Mouse (Mus musculus) frontal cortex, adult 2 months (tissue): Measurements from ENCODE around the gene Mettl15. TPM values are rescaled to one million over a fixed set of nuclear protein-coding genes. Genes with fewer than 3 reads are reported as not detected.
"Not testable (repeated sequence)": the region's sequence is repeated elsewhere in the genome, so short reads cannot be mapped to it uniquely, and the experiment has no call there.

Experiments used
- DNase-seq, 2 experiments: peaks; one replicate each; pipeline ENCODE4 v3.0.0; 2022; ENCODE audit warnings: low spot score in 1 of 2; ENCODE audit errors: extremely low spot score in 1 of 2
- polyA plus RNA-seq: library from polyadenylated mRNA; depleted of rRNA; stranded (reverse); fragments of >200 nt; gene quantifications from 2 replicates; pipeline ENCODE4 v1.2.3, GENCODE M21; 2012; rRNA removed

The Mettl15 gene
- polyA plus RNA-seq = 7.5 and 8.4 TPM in 2 replicates

DNA sequence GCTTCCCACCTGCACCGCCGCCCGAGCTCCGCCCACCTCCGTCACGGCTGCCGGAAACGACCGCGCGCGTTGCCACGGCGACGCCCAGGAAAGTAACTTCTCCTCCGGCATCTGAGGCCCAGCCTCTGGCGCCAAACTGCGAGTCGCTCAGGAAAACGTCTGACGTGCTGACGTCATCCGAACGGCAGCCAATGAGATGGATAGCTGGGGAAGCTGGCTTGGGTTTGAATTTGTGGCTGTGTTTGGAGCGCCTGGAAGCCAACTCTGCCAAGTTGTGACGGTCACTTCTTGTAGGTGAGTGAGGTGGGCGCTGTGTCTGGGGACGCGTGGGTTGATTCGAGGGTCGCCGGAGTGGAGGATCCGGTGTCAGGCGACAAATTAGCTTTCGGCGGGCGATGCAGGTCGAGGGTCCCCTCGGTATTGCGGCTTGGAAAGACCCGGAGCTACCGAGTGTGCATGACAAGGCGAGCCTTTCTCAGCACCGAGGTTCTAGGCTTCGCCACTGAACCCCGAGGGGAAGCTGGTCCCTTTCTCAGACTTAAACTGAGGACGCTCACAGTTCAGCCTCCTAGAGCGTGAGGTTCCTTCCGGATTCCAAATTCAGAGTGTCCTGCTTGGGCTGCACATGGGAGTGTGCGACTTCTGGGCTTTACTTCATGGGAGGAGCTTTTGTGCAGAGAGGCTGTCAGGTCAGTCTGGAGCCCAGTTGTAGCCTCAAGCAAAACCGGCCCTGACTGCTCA is at the start of gene Mettl15, which contains the start of gene Kif18a:
Gene Mettl15 (minus strand): TSS at position 149 of the 741 bp plus-strand sequence.
Gene Kif18a (plus strand): TSS at position 139 of the 741 bp plus-strand sequence.
- DNase-seq = peak; percentile 94 to 97

DNA sequence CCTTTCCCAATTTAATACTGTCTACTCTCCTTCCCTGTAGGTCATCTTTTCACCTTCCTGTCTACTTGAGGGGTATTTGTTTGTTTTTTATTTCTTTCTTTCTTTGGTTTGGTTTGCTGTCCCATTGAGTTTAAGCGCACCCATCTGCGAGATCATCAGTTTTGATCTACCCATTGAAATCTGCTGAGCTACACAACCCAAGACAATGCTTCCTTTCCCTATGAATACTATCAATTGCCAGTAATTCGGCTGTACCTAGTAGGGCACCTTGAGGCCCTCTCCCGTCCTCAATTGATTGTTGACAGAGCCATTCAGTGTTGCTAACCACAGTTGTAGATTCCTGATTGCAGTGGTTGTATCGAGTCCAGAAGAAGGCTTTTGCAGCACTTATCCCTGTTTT is 30.8 kb upstream of the Mettl15 start:
- no peak for DNase-seq

DNA sequence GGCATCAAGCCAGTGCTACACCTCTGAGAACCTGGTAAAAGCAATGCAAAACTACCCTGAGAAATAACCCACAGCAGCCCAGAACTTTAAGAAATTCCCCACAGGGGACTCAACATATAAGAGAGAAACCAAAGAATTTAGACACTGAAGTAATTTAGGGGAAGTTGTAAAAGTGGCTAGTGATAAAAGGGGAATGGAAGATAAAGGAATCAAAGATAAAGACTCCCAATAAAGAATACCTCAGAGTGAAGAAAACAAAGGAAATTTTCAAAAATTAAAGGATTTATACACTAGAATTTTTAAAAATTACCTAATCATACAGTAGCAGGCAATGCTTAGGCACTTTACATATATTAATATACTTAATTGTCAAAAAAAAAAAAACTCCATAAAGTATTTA is 23.1 kb upstream of the Mettl15 start:
- DNase-seq = no peak

DNA sequence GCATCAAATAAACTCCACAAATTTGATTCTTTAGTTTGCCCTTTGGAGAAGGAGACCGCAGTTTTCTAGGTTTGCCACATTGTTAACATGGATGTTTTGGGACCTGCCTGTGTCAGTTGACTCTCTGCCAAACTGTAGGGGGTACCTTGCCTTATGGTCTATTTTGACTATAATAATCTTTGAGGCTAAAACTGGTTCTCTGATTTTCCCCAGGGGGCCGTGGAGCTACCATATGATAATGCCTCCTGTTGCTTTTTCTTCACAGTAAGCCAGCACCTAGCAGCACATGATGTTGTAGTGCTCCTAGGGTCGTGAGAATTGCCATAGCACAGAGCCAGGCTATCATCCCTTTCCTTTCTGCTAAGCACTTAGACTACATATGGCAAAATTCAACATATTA is 21.7 kb upstream of the Mettl15 start:
- no peak for DNase-seq

DNA sequence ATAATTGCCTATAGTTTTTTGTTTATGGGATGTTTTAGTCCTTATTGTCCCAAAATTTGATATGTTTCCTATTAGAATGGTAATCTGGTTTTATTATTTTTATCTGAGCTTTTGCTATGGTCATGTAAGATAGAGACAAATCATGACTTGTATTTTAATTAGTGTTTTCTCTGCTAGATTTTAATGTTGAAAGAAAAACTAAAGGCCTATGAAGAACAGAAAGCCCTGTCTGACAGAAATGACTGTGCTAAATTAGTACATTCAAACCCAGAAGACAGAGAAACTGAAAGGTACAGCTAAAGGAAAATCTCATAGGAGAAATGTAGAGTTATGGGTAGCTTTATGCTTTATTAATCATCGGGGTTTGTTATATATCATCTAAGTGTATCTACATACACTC is 17.6 kb upstream of the Mettl15 start:
- DNase-seq = no peak

DNA sequence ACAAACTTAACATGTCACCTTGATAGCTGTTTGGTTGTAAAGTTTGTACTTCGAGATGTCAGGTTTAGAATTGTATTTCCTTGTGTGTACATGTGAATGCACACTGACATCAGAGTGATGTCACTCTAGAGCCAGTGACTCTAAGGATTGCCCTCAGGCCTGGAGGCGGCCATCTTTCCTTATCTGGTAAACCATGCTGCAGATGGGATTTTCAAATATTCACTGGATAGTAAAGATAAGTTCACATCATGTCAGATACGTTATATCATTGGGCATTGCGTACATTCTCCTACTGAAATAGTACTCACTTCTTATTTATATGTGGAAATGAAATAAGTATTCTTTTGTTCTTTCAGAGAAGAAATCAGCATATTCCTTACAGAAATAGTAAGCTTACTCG is 15.7 kb upstream of the Mettl15 start:
- no peak for DNase-seq

DNA sequence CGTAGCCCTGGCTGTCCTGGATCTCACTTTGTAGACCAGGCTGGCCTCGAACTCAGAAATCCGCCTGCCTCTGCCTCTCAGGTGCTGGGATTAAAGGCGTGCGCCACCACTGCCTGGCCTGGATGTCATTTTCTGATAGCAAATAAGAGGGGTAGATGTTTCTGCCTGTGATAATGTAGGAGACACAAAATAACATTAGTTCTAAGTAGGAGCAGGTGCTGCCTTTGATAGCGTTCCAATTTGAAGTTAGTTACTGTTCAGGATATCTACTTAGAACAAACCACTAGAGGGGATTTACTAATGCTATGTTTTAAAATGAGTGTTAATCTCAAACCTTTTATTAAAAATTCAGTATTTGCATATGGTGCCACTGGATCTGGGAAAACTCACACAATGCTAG is 8.8 kb upstream of the Mettl15 start:
- DNase-seq = no peak

DNA sequence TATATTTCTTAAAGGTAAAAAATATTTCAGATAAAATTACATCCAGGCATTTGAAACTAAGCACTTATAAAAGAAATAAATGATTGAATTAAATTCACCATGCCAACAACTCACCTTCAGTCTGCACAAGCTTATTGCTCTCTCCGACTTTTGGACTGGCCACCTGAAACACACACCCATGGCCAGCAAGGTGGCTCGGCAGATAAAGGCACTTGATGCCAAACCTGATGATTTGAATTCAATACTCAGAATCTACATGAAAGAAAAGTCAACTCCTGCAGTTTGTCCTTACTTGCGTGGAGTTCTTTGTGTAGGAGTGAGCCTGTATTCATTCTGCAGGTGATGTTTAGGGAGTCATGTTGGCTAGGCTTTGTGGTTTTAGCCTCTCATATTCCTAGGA is 3.6 kb upstream of the Mettl15 start:
- no peak for DNase-seq

DNA sequence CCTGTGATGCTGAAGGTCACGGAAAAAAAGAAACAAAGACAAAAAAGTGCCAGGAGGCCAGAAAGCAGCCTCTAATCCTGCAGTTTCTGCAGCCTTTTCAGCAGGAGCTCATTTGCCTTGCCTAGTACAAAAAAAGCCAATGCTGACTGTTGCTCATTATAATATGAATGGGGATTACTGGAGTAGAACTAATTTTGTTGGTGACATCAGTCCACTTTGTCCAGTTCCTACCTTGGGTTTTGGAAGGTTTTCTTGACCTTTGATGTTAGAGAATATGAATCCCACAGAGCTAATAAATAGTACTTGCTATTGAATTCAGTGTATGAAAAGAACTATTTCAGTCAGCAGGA is 768 bp upstream of the Mettl15 start:
- DNase-seq = no peak

DNA sequence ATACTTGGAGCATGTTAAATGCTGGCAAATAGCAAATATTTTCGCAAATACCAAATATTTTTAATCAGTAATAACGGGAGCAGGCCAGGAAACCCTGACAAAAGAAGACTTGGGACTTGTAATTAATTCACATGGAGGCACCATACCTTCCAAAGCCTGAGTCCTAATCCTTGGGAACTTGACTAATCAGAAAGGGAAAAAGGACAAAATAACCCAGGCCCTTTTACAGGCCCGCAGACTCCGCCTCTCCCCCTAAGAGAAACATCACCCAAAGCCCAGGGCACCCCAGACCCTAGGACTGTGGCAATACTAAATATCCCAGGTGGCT is 312 bp downstream of the Mettl15 start:
- DNase-seq = no peak

DNA sequence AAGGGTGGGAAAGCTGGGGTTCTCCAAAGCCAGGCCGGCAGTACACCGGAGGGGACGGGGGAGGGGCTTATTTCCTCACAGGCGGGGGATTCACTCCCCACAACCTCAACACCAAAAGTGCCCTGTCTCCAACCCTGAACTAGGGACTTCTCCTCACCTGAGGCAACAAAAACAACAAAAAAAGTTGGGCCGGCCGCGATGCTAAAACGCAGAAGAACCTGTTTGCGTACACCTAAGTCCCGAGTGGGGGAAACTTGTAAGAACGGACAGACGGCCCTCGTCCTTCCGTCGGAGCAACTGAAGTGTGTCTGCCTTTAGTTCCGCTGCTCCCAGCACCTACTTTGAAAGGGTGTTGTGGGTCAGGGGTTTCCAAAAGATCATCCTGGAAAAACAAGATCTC is 2.5 kb downstream of the Mettl15 start:
- peak in 1 of 2 experiments; percentile 27 for DNase-seq

DNA sequence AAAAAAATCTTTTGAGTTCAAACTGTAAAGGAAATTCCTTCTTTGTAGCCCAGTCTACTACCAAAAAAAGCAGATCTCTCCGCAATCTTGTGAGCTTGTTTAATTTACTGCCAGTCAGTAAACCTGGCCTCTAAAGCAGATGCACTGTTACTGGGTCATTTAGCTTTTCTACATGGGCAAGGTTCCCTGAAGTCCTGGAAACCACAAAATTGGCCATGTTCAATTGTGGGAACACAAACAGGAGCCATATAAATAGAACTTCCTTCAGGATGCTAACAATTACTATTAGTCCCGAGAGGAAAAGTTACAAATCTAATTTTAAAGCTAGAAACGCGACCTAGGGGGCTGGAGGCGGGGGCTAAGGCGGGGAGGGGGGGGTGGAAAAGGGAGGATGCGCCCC is 3.0 kb downstream of the Mettl15 start:
- DNase-seq = no peak

DNA sequence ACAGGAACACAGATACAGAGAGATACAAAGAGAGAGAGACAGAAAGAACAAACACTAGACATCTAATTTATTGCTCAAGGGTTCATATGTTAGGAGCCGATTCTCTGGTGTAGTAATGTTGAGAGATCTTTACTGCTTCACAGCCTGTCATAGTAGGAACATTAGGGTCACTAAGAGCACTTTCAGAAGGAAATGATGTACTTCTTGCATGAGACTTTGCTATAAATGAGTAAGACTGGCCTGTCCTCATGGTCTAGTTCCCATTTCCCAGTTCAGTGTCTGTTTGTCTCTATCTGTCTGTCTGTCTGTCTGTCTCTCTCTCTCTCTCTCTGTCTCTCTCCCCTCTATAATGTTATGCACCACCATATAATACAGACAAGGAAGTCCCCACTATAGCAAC is 7.5 kb downstream of the Mettl15 start:
- no peak for DNase-seq

DNA sequence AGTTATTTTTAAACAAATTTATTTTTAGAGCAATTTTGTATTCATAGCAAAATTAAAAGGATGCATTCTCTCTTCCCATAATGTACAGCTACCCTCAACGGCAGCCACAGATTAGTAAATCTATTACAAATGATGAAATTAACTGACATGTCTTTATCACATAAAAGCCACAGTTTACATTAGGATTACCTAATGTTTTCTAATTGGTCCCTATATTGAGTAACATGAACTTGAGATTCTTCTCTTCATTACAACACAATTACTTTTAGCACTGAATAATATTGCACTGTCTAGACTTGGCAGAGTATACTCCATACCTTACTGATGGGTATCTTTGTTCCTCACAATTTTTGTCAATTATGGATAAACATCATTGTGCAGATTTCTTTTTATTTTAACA is 17.8 kb downstream of the Mettl15 start:
- no peak for DNase-seq

DNA sequence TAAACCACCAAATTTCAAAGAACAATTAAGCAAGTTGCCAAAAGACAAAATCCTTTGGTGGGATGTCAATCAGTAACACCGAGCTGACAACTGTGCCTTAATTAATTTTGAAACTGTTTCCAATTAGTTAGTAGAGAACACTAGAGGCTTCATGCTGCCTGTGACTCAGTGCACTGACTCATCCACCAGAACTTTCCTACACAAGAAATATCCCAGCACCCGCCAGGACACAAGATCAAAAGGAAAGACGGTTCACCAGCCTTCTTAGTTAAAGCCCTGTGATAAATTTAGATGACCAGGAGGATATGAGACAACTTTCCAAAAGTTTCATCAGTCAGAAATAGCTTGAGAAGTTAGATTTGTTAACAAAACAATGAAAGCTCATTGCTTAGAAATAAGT is 38.6 kb downstream of the Mettl15 start:
- DNase-seq = peak in 1 of 2 experiments; percentile 5

DNA sequence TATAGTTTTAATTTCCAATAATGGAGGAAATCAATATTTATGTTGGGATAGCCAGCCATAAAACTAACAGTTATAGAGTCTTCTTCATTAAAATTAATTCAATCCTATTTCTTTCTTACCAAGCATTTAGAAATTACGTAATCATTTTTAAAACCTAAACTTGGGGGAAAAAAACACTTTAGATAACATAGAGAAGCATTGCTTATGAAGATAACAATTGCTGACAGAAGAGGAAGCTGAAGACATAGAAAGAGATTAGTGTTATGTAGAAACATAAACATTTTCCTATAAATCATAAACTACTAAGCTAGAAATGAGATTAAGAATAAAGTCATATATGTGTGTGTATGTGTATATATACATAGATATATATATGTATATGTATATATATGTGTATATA is 44.8 kb downstream of the Mettl15 start:
- DNase-seq = no peak

DNA sequence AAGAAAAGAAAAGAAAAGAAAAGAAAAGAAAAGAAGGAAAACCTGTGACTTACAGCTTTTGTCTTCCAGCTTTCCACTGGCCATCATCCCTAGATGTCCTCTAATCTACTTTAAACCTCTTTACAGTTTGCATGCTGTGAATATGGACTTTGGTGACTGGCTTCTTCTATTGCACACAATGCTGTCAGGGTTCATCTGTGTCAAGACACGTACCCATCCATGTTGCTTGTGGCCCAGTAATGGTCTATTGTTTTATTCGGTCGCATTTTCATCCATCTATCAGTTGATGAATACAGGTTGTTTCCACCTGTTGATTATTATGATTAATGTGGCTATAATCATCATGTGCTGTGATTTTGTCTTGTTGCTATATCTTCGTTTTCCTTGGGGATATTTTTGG is 46.7 kb downstream of the Mettl15 start:
- no peak for DNase-seq

DNA sequence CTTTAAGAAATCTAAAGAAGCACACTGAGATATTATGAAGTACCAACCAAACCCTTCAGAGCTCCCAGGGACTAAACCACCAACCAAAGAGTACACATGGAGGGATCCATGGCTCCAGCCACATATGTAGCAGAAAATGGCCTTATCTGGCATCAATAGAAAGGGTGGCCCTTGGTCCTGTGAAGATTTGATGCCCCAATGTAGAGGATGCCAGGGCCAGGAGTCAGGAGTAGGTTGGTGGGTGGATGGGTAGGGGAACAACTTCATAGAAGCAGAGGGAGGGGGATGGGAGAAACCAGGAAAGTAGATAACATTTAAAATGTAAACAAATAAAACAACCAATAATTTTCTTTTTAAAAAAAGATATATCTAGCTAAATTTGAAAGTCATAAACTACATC is 50.1 kb downstream of the Mettl15 start:
- DNase-seq = no peak

DNA sequence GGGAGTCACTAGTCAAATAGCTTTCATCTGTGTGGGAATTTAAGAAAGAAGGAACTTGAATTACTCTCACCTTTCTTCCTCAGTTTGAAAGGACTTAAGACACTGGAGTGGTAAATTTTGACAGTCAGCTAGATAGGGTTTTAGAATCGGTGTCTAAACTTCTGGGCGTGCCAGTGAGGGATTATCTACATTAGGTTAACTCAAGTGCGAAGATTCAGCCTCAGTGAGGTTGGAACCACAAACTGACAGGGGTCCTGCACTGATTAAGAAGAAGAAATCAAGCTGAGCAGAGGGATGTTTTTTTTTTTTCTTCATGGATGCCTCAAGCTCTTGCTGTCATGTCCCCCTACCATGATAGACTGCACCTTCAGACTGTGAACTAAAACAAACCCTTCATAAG is 53.4 kb downstream of the Mettl15 start:
- no peak for DNase-seq

DNA sequence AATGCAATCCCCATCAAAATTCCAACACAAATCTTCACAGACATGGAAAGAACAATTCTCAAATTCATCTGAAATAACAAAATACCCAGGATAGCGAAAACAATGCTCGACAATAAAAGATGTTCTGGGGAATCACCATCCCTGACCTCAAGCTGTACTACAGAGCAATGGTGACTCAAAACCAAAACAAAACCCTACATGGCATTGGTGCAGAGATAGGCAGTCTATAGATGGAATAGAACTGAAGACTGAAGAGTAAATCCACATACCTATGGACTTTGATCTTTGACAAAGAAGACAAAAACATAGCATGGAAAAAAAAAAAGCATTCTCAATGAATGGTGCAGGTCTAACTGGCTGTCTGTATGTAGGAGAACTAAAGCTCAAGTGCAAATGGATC is 59.1 kb downstream of the Mettl15 start:
- DNase-seq = no peak

DNA sequence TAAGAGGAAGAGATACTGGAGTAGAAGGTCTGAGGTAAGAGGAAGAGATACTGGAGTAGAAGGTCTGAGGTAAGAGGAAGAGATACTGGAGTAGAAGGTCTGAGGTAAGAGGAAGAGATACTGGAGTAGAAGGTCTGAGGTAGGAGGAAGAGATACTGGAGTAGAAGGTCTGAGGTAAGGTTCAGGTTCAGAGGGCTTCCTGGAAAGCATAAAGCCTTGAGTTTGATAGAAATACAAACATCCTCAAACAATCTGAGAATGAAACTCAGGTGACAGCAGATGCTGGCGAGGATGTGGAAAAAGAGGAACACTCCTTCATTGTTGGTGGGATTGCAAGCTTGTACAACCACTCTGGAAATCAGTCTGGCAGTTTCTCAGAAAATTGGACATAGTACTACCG is 63.9 kb downstream of the Mettl15 start:
- not testable (repeated sequence) for DNase-seq

DNA sequence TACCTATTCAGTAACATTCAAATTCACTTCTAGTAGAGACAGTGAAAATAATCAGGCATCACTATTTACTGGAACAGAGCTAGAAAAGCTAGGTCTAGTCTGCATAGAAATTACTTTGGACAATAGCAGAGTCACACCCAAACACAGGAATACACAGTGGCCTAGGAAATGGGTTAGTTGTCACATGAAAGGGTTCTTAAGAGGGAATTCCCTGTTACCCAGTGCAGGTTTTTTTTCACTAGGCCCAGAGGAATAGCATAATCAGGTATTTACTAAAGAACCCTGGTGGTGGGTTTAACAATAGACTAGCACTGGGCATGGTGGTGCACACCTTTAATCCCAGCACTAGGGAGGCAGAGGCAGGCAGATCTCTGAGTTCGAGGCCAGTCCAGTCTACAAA is 69.9 kb downstream of the Mettl15 start:
- DNase-seq = not testable (repeated sequence)

DNA sequence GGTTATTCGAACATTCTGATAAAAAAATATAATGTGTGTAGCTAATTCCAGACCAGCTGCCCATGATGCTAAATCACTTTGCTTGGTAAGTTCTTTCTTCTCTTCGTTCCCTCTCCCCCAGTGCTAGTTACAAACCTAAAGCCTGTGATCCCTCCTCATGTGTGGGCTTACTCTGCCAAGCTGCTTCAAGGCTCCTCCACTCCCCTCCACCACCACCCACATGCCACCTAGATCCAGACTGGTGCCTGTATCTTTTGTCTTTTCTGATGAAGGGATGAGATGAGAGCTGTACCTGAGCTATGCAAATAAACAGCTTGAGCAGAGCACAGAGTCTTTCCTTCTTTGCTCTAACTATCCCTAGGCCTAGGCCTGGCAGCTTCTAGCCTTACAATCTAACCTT is 72.5 kb downstream of the Mettl15 start:
- peak in 1 of 2 experiments; percentile 21 for DNase-seq
